Comparison of ENCODE assay signal across 8 mouse cellular contexts in genomic region chr8:88369221-88369620, GRCm38 (mm10). TPM values are rescaled to one million over a fixed set of nuclear protein-coding genes. Genes with fewer than 3 reads are reported as not detected.
DNase-seq lines count a peak whose midpoint lies in the region; ATAC-seq and TF ChIP-seq lines count a peak whose summit lies in the region.

No protein-coding gene starts in this region.

- peak; percentile 53; the same call in 1 of the 2 replicates for ATAC-seq in heart, embryonic 12.5 days (ENCODE audit: insufficient number of reproducible peaks, low FRiP score)
- peak; percentile 73 for ATAC-seq in intestine, embryonic 16.5 days

- no peak overlapping the region for H3K4me2 ChIP-seq in heart, embryonic 12.5 days
- no peak overlapping the region for H3K4me2 ChIP-seq in intestine, embryonic 16.5 days (ENCODE audit: low read depth, low read length)

- 19% methylated on average over 6 of the region's 6 CpGs for WGBS in heart, embryonic 12.5 days
- 12% methylated on average over 6 of the region's 6 CpGs for WGBS in intestine, embryonic 16.5 days
- WGBS in lung, adult 2 months: 19% methylated on average over 6 of the region's 6 CpGs
- WGBS in small intestine, adult 2 months: 17% methylated on average over 6 of the region's 6 CpGs

- DNase-seq in heart, adult 11 months: no peak
- peak; percentile 44 for DNase-seq in adrenal gland, postnatal 25 days
- no peak for DNase-seq in lung, adult 2 months
- no peak for DNase-seq in right cerebral cortex, postnatal 4 days
- no peak for DNase-seq in T-cell, adult 2 months (ENCODE audit: low spot score)

- H3K9me3 ChIP-seq in heart, embryonic 12.5 days (replicated peaks): no peaks in the 10 kb centered on the region
- H3K9me3 ChIP-seq in intestine, embryonic 16.5 days (ENCODE audit: control insufficient read depth, low read length): no peaks in the 10 kb centered on the region

- peaks cover 8% of the 10 kb centered on the region for H3K4me1 ChIP-seq in heart, embryonic 12.5 days (replicated peaks)
- peaks cover 5% of the 10 kb centered on the region; the same call in 1 of the 2 replicates for H3K4me1 ChIP-seq in intestine, embryonic 16.5 days (ENCODE audit: control insufficient read depth, insufficient read depth, low read length)
- H3K4me1 ChIP-seq in lung, adult 2 months (ENCODE audit: control insufficient read depth, insufficient read depth, low read length): no peaks in the 10 kb centered on the region; the same call in 1 of the 2 replicates
- H3K4me1 ChIP-seq in small intestine, adult 2 months (ENCODE audit: control insufficient read depth, insufficient read depth, insufficient read length, low read length): no peaks in the 10 kb centered on the region; the same call in 1 of the 2 replicates

- H3K36me3 ChIP-seq in heart, embryonic 12.5 days: no peaks in the 10 kb centered on the region
- H3K36me3 ChIP-seq in intestine, embryonic 16.5 days (ENCODE audit: control insufficient read depth, insufficient read depth, low read length): no peaks in the 10 kb centered on the region
- no peaks in the 10 kb centered on the region for H3K36me3 ChIP-seq in small intestine, adult 2 months (ENCODE audit: control insufficient read depth, insufficient read depth, low read length)

- no peak overlapping the region for H3K9ac ChIP-seq in heart, embryonic 12.5 days
- H3K9ac ChIP-seq in intestine, embryonic 16.5 days (ENCODE audit: low read depth, low read length): no peak overlapping the region

- peaks cover 9% of the 10 kb centered on the region; the same call in 1 of the 2 replicates for H3K27me3 ChIP-seq in heart, embryonic 12.5 days (replicated peaks)
- H3K27me3 ChIP-seq in intestine, embryonic 16.5 days (replicated peaks; ENCODE audit: control insufficient read depth, insufficient read depth, low read length): no peaks in the 10 kb centered on the region
- no peaks in the 10 kb centered on the region for H3K27me3 ChIP-seq in small intestine, adult 2 months (ENCODE audit: control insufficient read depth, insufficient read depth, low read length)

- TF ChIP-seq POLR2A in lung, adult 2 months (IDR thresholded peaks at IDR 0.05; ENCODE audit: borderline replicate concordance, extremely low read depth, low read depth, low read length): no peak
- TF ChIP-seq POLR2A in small intestine, adult 2 months (IDR thresholded peaks at IDR 0.05; ENCODE audit: low read depth, low read length): no peak

- no peak overlapping the region for H3K4me3 ChIP-seq in heart, embryonic 12.5 days
- H3K4me3 ChIP-seq in intestine, embryonic 16.5 days (ENCODE audit: low read length): no peak overlapping the region
- H3K4me3 ChIP-seq in lung, adult 2 months (replicated peaks; ENCODE audit: extremely low read depth, low read depth, low read length): no peak overlapping the region
- H3K4me3 ChIP-seq in small intestine, adult 2 months (ENCODE audit: low read depth, low read length): no peak overlapping the region

- TF ChIP-seq CTCF in lung, adult 2 months (IDR thresholded peaks at IDR 0.05; ENCODE audit: insufficient read depth, low read length): peak; percentile 47; the same call in 1 of the 2 replicates
- TF ChIP-seq CTCF in small intestine, adult 2 months (IDR thresholded peaks at IDR 0.05; ENCODE audit: extremely low read depth, insufficient read length, insufficient replicate concordance, low read depth, low read length): peak; percentile 41; the same call in 1 of the 2 replicates

- no peak overlapping the region for H3K27ac ChIP-seq in heart, embryonic 12.5 days (ENCODE audit: poor library complexity, severe bottlenecking)
- no peak overlapping the region for H3K27ac ChIP-seq in intestine, embryonic 16.5 days (ENCODE audit: low read length)
- H3K27ac ChIP-seq in small intestine, adult 2 months (ENCODE audit: insufficient read depth, low read depth, low read length): no peak overlapping the region

RNA-seq across cellular contexts. Expression of gene Brd7, which starts 7.2 kb away (rescaled TPM):
- 79.5 and 80.3 TPM in 2 replicates for polyA plus RNA-seq in heart, embryonic 12.5 days (2016; fragmentation: Nextera tagmentation; extraction: Ambion mirVana)
- 90.1 and 90.3 TPM in 2 replicates for total RNA-seq in adrenal gland, postnatal 25 days (2021)
- polyA plus RNA-seq in intestine, embryonic 16.5 days (2015; fragmentation: Nextera tagmentation; extraction: Ambion mirVana): 32.9 and 38.8 TPM in 2 replicates
- 18.6 and 28.5 TPM in 2 replicates for polyA plus RNA-seq in lung, adult 2 months (2012; rRNA removed)
- polyA plus RNA-seq in small intestine, adult 2 months (2012; rRNA removed): 7.0 and 13.1 TPM in 2 replicates
